8 mouse cellular contexts compared by ENCODE assay signal in the genomic region with DNA sequence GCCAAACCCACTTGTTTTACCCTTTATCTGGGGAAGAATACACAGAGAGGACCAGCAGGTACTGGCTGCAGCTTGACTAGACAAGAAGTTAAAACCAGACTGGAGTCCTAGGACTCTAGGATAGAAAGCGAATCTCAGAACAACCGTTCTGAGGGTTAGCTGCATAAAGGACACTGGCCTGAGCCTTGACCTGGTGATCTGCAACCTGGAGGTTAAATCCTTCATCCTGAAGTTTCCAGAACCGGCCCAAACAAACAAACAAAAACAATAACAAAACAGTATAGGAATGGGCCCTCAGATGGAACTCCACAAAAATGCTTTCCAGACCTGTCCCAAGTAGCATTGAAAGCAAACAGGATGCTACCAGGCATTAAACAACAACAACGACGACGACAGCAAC. TPM values are rescaled to one million over a fixed set of nuclear protein-coding genes. Genes with fewer than 3 reads are reported as not detected.
DNase-seq lines count a peak whose midpoint lies in the region; ATAC-seq and TF ChIP-seq lines count a peak whose summit lies in the region.

Rtn1 (minus strand) TSS at position 101 of the 400 bp plus-strand sequence.

- TF ChIP-seq CTCF in G1E (IDR thresholded peaks at IDR 0.05; ENCODE audit: low read depth, low read length), result no peak

- no peak for ATAC-seq in G1E (ENCODE audit: extremely low read depth, insufficient number of reproducible peaks, low FRiP score, poor library complexity, severe bottlenecking)
- ATAC-seq in forebrain, embryonic 14.5 days, result no peak
- ATAC-seq in stomach, embryonic 14.5 days (ENCODE audit: insufficient number of reproducible peaks, insufficient read depth, low FRiP score, low read depth), result no peak; the same call in 1 of the 2 replicates
- no peak for ATAC-seq in cerebellum, adult (ENCODE audit: insufficient number of reproducible peaks, low FRiP score, low TSS enrichment)

- no peak for DNase-seq in heart, embryonic 10.5 days (ENCODE audit: low spot score)
- no peak for DNase-seq in heart, postnatal 25 days (ENCODE audit: low spot score)
- DNase-seq in G1E (ENCODE audit: low spot score), result no peak
- DNase-seq in forebrain, embryonic 14.5 days (ENCODE audit: low spot score), result no peak
- no peak for DNase-seq in left cerebral cortex, postnatal 4 days
- DNase-seq in cerebellum, adult 8-10 months, result no peak

- H3K9ac ChIP-seq in forebrain, embryonic 14.5 days (ENCODE audit: low read length), result peak within 1 kb of the TSS; percentile 79
- H3K9ac ChIP-seq in stomach, embryonic 14.5 days (replicated peaks; ENCODE audit: low read depth, low read length), result no peak within 1 kb of the TSS

- H3K4me3 ChIP-seq in heart, embryonic 10.5 days, result peak within 1 kb of the TSS; percentile 68
- H3K4me3 ChIP-seq in G1E (ENCODE audit: low read depth, low read length), result 0 out of 2 replicates have a peak within 1 kb of the TSS, but pooled peaks have one; percentile 5
- H3K4me3 ChIP-seq in forebrain, embryonic 14.5 days (ENCODE audit: low read depth, low read length), result peak within 1 kb of the TSS; percentile 86
- peak within 1 kb of the TSS; percentile 62 for H3K4me3 ChIP-seq in stomach, embryonic 14.5 days (ENCODE audit: low read depth, low read length)

- H3K36me3 ChIP-seq in heart, embryonic 10.5 days, result no peaks in the 10 kb centered on the region
- H3K36me3 ChIP-seq in G1E (replicated peaks), result no peaks in the 10 kb centered on the region
- H3K36me3 ChIP-seq in forebrain, embryonic 14.5 days (ENCODE audit: control insufficient read depth, insufficient read depth, low read length), result no peaks in the 10 kb centered on the region
- no peaks in the 10 kb centered on the region for H3K36me3 ChIP-seq in stomach, embryonic 14.5 days (ENCODE audit: control insufficient read depth, insufficient read depth, low read length)

- peak within 1 kb of the TSS; percentile 69 for H3K4me2 ChIP-seq in forebrain, embryonic 14.5 days (ENCODE audit: low read length)
- H3K4me2 ChIP-seq in stomach, embryonic 14.5 days (replicated peaks; ENCODE audit: low read depth, low read length), result peak within 1 kb of the TSS; percentile 95

- no peaks in the 10 kb centered on the region for H3K9me3 ChIP-seq in heart, embryonic 10.5 days
- H3K9me3 ChIP-seq in G1E (replicated peaks), result peaks cover 10% of the 10 kb centered on the region
- H3K9me3 ChIP-seq in forebrain, embryonic 14.5 days (replicated peaks; ENCODE audit: control insufficient read depth, low read length), result no peaks in the 10 kb centered on the region
- H3K9me3 ChIP-seq in stomach, embryonic 14.5 days (ENCODE audit: control insufficient read depth, low read depth, low read length), result no peaks in the 10 kb centered on the region

- H3K27me3 ChIP-seq in heart, embryonic 10.5 days (ENCODE audit: insufficient read depth, poor library complexity, severe bottlenecking), result peaks cover 33% of the 10 kb centered on the region
- peaks cover 15% of the 10 kb centered on the region for H3K27me3 ChIP-seq in G1E (ENCODE audit: insufficient read depth, low read length)
- no peaks in the 10 kb centered on the region; the same call in 1 of the 2 replicates for H3K27me3 ChIP-seq in forebrain, embryonic 14.5 days (replicated peaks; ENCODE audit: control insufficient read depth, insufficient read depth, low read length)
- H3K27me3 ChIP-seq in stomach, embryonic 14.5 days (ENCODE audit: control insufficient read depth, insufficient read depth, low read length), result peaks cover 19% of the 10 kb centered on the region

- 38% methylated on average over 6 of the region's 6 CpGs for WGBS in heart, embryonic 10.5 days
- 21% methylated on average over 6 of the region's 6 CpGs for WGBS in forebrain, embryonic 14.5 days
- 38% methylated on average over 6 of the region's 6 CpGs for WGBS in stomach, embryonic 14.5 days

- peaks cover 21% of the 10 kb centered on the region for H3K4me1 ChIP-seq in heart, embryonic 10.5 days
- H3K4me1 ChIP-seq in G1E (ENCODE audit: insufficient read depth, low read depth, low read length), result no peaks in the 10 kb centered on the region
- H3K4me1 ChIP-seq in forebrain, embryonic 14.5 days (ENCODE audit: control insufficient read depth, insufficient read depth, low read length), result peaks cover 6% of the 10 kb centered on the region
- H3K4me1 ChIP-seq in stomach, embryonic 14.5 days (ENCODE audit: control insufficient read depth, insufficient read depth, low read length), result no peaks in the 10 kb centered on the region

- 0 out of 2 replicates have a peak within 1 kb of the TSS, but pooled peaks have one; percentile 36 for H3K27ac ChIP-seq in heart, embryonic 10.5 days
- peak within 1 kb of the TSS; percentile 68 for H3K27ac ChIP-seq in forebrain, embryonic 14.5 days (ENCODE audit: low read depth, low read length)
- no peak within 1 kb of the TSS for H3K27ac ChIP-seq in stomach, embryonic 14.5 days (ENCODE audit: low read length)

- intact Hi-C loops in heart, postnatal 25 days (cut with DNase I), result no loop called here
- intact Hi-C loops in left cerebral cortex, postnatal 4 days (cut with DNase I), result loop anchor here (5.0 kb wide), 1 partner anchor 172 kb away; no protein-coding TSS in a partner anchor

RNA-seq across cellular contexts. Expression of gene Rtn1, which starts in this region (rescaled TPM):
- 13.8 and 15.2 TPM in 2 replicates for polyA plus RNA-seq in heart, embryonic 10.5 days (2016; fragmentation: Nextera tagmentation; extraction: Ambion mirVana)
- total RNA-seq in heart, postnatal 25 days (2021), result 1 to 10 TPM; 3.1 to 5.3 TPM
- total RNA-seq in G1E (2014; fragmentation: Nextera tagmentation) (not detected in 2 replicates), G1E (2017) (0.44 and 0.46 TPM in 2 replicates)
- not detected in 2 replicates for polyA plus RNA-seq in G1E (2012)
- 1,321 and 1,816 TPM in 2 replicates for polyA plus RNA-seq in forebrain, embryonic 14.5 days (2014; fragmentation: Nextera tagmentation; extraction: Ambion mirVana)
- 1,000 to 10,000 TPM; 1,597 to 1,728 TPM for total RNA-seq in left cerebral cortex, postnatal 4 days (2021)
- 78.8 and 84.3 TPM in 2 replicates for polyA plus RNA-seq in stomach, embryonic 14.5 days (2014; fragmentation: Nextera tagmentation; extraction: Ambion mirVana)

Comparison
In these comparisons a context has a peak if more than half of its experiments do, and no peak if none do; other contexts are left out.
1. RNA of gene Rtn1 (total RNA-seq): 1,597 to 1,728 TPM in left cerebral cortex, postnatal 4 days; 3.1 to 5.3 TPM in heart, postnatal 25 days and 0.44 to 0.46 TPM in G1E; every median in the first group is over 100 times any median in the second.
2. RNA of gene Rtn1 (polyA plus RNA-seq): 1,321 to 1,816 TPM in forebrain, embryonic 14.5 days; 78.8 to 84.3 TPM in stomach, embryonic 14.5 days, 13.8 to 15.2 TPM in heart, embryonic 10.5 days and not detected in G1E; every median in the first group is over 10 times any median in the second.
3. H3K4me3 ChIP-seq: peak in every context shown above with its lines; median percentile 86 in forebrain, embryonic 14.5 days; 68 in heart, embryonic 10.5 days; 62 in stomach, embryonic 14.5 days; 5 in G1E.